Mouse (Mus musculus): ENCODE results near the gene Trappc6a. TPM values are rescaled to one million over a fixed set of nuclear protein-coding genes. Genes with fewer than 3 reads are reported as not detected.
A peak's percentile ranks its signal among the peaks of the same experiment; 100 is the strongest.

Gene Trappc6a
- polyA plus RNA-seq, 1 experiment from 2014 or later: 52.5 TPM

GRCm38 (mm10) chr7:19542155-19542691 is 34.0 kb downstream of the Trappc6a start:
- TF ChIP-seq CTCF (IDR thresholded peaks at IDR 0.05; ENCODE audit: low read depth) (no peak), EP300 (IDR thresholded peaks at IDR 0.05; ENCODE audit: low read depth) (no peak)
- Histone ChIP-seq H3K9me3 (ENCODE audit: low read length) (no peaks in the 10 kb centered on the region), H3K4me1 (ENCODE audit: insufficient read depth) (peaks cover 21% of the 10 kb centered on the region), H3K27ac (ENCODE audit: low read depth) (no peak overlapping the region), H3K4me3 (ENCODE audit: low read depth, low read length) (no peak overlapping the region), H3K9ac (replicated peaks) (no peak overlapping the region; the same call in 1 of the 2 replicates), H3K4me2 (ENCODE audit: low read depth, low read length) (no peak overlapping the region), H3K36me3 (replicated peaks; ENCODE audit: insufficient read depth, low read length) (peaks cover 2% of the 10 kb centered on the region), H3K27me3 (ENCODE audit: insufficient read depth, low read length) (no peaks in the 10 kb centered on the region)
- no peak for ATAC-seq
- no peak for DNase-seq
- 66% methylated on average over 8 of the region's 8 CpGs for WGBS (ENCODE audit: insufficient replicate concordance)

GRCm38 (mm10) chr7:19543584-19543983 is 35.4 kb downstream of the Trappc6a start:
- H3K36me3 ChIP-seq (replicated peaks; ENCODE audit: insufficient read depth, low read length): no peaks in the 10 kb centered on the region; the same call in 1 of the 2 replicates
- H3K4me3 ChIP-seq (ENCODE audit: low read depth, low read length): no peak overlapping the region
- no peak overlapping the region for H3K9ac ChIP-seq (replicated peaks)
- no peaks in the 10 kb centered on the region for H3K27me3 ChIP-seq (ENCODE audit: insufficient read depth, low read length)
- H3K9me3 ChIP-seq (ENCODE audit: low read length): no peaks in the 10 kb centered on the region
- H3K27ac ChIP-seq (ENCODE audit: low read depth): no peak overlapping the region
- 45% methylated on average over 6 of the region's 6 CpGs for WGBS (ENCODE audit: insufficient replicate concordance)
- ATAC-seq: no peak
- DNase-seq: no peak
- TF ChIP-seq EP300 (IDR thresholded peaks at IDR 0.05; ENCODE audit: low read depth) (no peak), CTCF (IDR thresholded peaks at IDR 0.05; ENCODE audit: low read depth) (peak; percentile 62)
- H3K4me2 ChIP-seq (ENCODE audit: low read depth, low read length): no peak overlapping the region
- peaks cover 35% of the 10 kb centered on the region for H3K4me1 ChIP-seq (ENCODE audit: insufficient read depth)

GRCm38 (mm10) chr7:19546007-19546406 is 37.8 kb downstream of the Trappc6a start:
- TF ChIP-seq CTCF (IDR thresholded peaks at IDR 0.05; ENCODE audit: low read depth) (no peak), EP300 (IDR thresholded peaks at IDR 0.05; ENCODE audit: low read depth) (no peak)
- no peak overlapping the region for H3K9ac ChIP-seq (replicated peaks)
- ATAC-seq: peak; percentile 58

GRCm38 (mm10) chr7:19547344-19547969 is 39.3 kb downstream of the Trappc6a start:
- Histone ChIP-seq H3K9ac (replicated peaks) (no peak overlapping the region), H3K4me2 (ENCODE audit: low read depth, low read length) (0 out of 2 replicates have a peak overlapping the region, but pooled peaks have one; percentile 9), H3K27me3 (ENCODE audit: insufficient read depth, low read length) (no peaks in the 10 kb centered on the region), H3K9me3 (ENCODE audit: low read length) (no peaks in the 10 kb centered on the region), H3K4me3 (ENCODE audit: low read depth, low read length) (no peak overlapping the region), H3K27ac (ENCODE audit: low read depth) (peak overlapping the region; percentile 22; the same call in 1 of the 2 replicates), H3K36me3 (replicated peaks; ENCODE audit: insufficient read depth, low read length) (no peaks in the 10 kb centered on the region; the same call in 1 of the 2 replicates), H3K4me1 (ENCODE audit: insufficient read depth) (peaks cover 46% of the 10 kb centered on the region)
- ATAC-seq (peak; percentile 63), DNase-seq (no peak)
- WGBS (ENCODE audit: insufficient replicate concordance): 61% methylated on average over 2 of the region's 2 CpGs
- TF ChIP-seq CTCF (IDR thresholded peaks at IDR 0.05; ENCODE audit: low read depth) (no peak), EP300 (IDR thresholded peaks at IDR 0.05; ENCODE audit: low read depth) (no peak)

More at GRCm38 (mm10) chr7:19546007-19546406, 37.8 kb downstream of the Trappc6a start:
- Histone ChIP-seq H3K27me3 (ENCODE audit: insufficient read depth, low read length) (no peaks in the 10 kb centered on the region), H3K4me3 (ENCODE audit: low read depth, low read length) (no peak overlapping the region), H3K4me2 (ENCODE audit: low read depth, low read length) (no peak overlapping the region), H3K27ac (ENCODE audit: low read depth) (no peak overlapping the region), H3K36me3 (replicated peaks; ENCODE audit: insufficient read depth, low read length) (no peaks in the 10 kb centered on the region; the same call in 1 of the 2 replicates), H3K4me1 (ENCODE audit: insufficient read depth) (peaks cover 38% of the 10 kb centered on the region), H3K9me3 (ENCODE audit: low read length) (no peaks in the 10 kb centered on the region)
- 56% methylated on average over 3 of the region's 3 CpGs for WGBS (ENCODE audit: insufficient replicate concordance)
- no peak for DNase-seq

GRCm38 (mm10) chr7:19549394-19549793 is 41.2 kb downstream of the Trappc6a start:
- Histone ChIP-seq H3K9ac (replicated peaks) (no peak overlapping the region), H3K36me3 (replicated peaks; ENCODE audit: insufficient read depth, low read length) (peaks cover 8% of the 10 kb centered on the region), H3K9me3 (ENCODE audit: low read length) (no peaks in the 10 kb centered on the region), H3K4me3 (ENCODE audit: low read depth, low read length) (no peak overlapping the region), H3K4me2 (ENCODE audit: low read depth, low read length) (no peak overlapping the region), H3K27me3 (ENCODE audit: insufficient read depth, low read length) (no peaks in the 10 kb centered on the region), H3K4me1 (ENCODE audit: insufficient read depth) (peaks cover 49% of the 10 kb centered on the region), H3K27ac (ENCODE audit: low read depth) (no peak overlapping the region)
- 86% methylated on average over 10 of the region's 10 CpGs for whole genome bisulfite sequencing (ENCODE audit: insufficient replicate concordance)
- no peak for DNase-seq
- TF ChIP-seq CTCF (IDR thresholded peaks at IDR 0.05; ENCODE audit: low read depth): no peak
- no peak for ATAC-seq

GRCm38 (mm10) chr7:19551634-19552033 is 43.4 kb downstream of the Trappc6a start:
- no peak overlapping the region for H3K27ac ChIP-seq (ENCODE audit: low read depth)
- TF ChIP-seq EP300 (IDR thresholded peaks at IDR 0.05; ENCODE audit: low read depth) (no peak), CTCF (IDR thresholded peaks at IDR 0.05; ENCODE audit: low read depth) (no peak)
- peaks cover 37% of the 10 kb centered on the region for H3K4me1 ChIP-seq (ENCODE audit: insufficient read depth)
- H3K4me2 ChIP-seq (ENCODE audit: low read depth, low read length): no peak overlapping the region
- WGBS (ENCODE audit: insufficient replicate concordance): 70% methylated on average over 5 of the region's 5 CpGs
- H3K27me3 ChIP-seq (ENCODE audit: insufficient read depth, low read length): no peaks in the 10 kb centered on the region
- ATAC-seq (peak; percentile 60), DNase-seq (no peak)
- no peak overlapping the region for H3K4me3 ChIP-seq (ENCODE audit: low read depth, low read length)
- H3K9ac ChIP-seq (replicated peaks): no peak overlapping the region
- H3K9me3 ChIP-seq (ENCODE audit: low read length): no peaks in the 10 kb centered on the region
- peaks cover 17% of the 10 kb centered on the region for H3K36me3 ChIP-seq (replicated peaks; ENCODE audit: insufficient read depth, low read length)
